14 mouse cellular contexts compared by ENCODE assay signal in the genomic region with DNA sequence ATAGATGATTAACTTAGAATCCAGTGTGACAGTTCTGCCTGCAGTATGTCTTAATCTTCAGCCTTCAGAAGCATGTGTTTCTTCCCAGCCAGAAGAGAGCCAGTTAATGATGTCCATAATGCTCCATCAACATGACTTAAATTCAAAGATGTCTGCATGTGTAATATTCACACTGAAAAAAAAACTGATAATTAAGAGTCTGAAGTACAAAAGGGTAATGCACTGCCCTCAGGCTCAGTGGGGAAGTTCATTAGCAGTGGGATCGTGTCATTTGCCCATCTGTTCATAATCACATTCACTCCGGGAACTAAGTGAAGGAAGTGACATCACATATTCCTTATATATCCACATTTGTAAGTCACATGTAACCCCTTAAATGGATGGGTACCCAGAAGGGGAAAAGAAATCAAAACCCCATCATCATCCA.
A peak's percentile ranks its signal among the peaks of the same experiment; 100 is the strongest.
DNase-seq lines count a peak whose midpoint lies in the region; ATAC-seq and TF ChIP-seq lines count a peak whose summit lies in the region.
"Had no signal": no experiment of that assay in that cellular context is flagged by ENCODE, and none has a peak within 500 bp of the region (broad histone marks: within the 10 kb centered on the region; RNA-seq: fewer than 3 reads in every experiment).

No protein-coding gene starts in this region.

- no peak for TF ChIP-seq CTCF in left cerebral cortex, adult 2 months (IDR thresholded peaks at IDR 0.05)

- H3K27me3 ChIP-seq in neural tube, embryonic 12.5 days (replicated peaks): no peaks in the 10 kb centered on the region
- no peaks in the 10 kb centered on the region for H3K27me3 ChIP-seq in neural tube, embryonic 15.5 days (replicated peaks)
- no peaks in the 10 kb centered on the region for H3K27me3 ChIP-seq in forebrain, embryonic 16.5 days (replicated peaks; ENCODE audit: control insufficient read depth, insufficient read depth, low read length)
- H3K27me3 ChIP-seq in midbrain, embryonic 13.5 days: no peaks in the 10 kb centered on the region
- H3K27me3 ChIP-seq: heart, embryonic 13.5 days; liver, embryonic 13.5 days had no signal

- no peak overlapping the region for H3K4me3 ChIP-seq in neural tube, embryonic 12.5 days
- no peak overlapping the region for H3K4me3 ChIP-seq in neural tube, embryonic 15.5 days (replicated peaks)
- no peak overlapping the region for H3K4me3 ChIP-seq in forebrain, embryonic 16.5 days (replicated peaks; ENCODE audit: low read length)
- H3K4me3 ChIP-seq in midbrain, embryonic 13.5 days (replicated peaks): no peak overlapping the region
- no peak overlapping the region for H3K4me3 ChIP-seq in left cerebral cortex, adult 2 months
- H3K4me3 ChIP-seq: heart, embryonic 13.5 days; liver, embryonic 13.5 days had no signal

- H3K9ac ChIP-seq in neural tube, embryonic 12.5 days: no peak overlapping the region
- no peak overlapping the region for H3K9ac ChIP-seq in neural tube, embryonic 15.5 days (replicated peaks)
- H3K9ac ChIP-seq in forebrain, embryonic 16.5 days (replicated peaks; ENCODE audit: low read depth, low read length): no peak overlapping the region
- H3K9ac ChIP-seq in midbrain, embryonic 13.5 days (replicated peaks): no peak overlapping the region
- H3K9ac ChIP-seq: heart, embryonic 13.5 days; liver, embryonic 13.5 days had no signal

- no peak for DNase-seq in kidney, postnatal 4 days
- DNase-seq in left cerebral cortex, adult 2 months (ENCODE audit: extremely low spot score in 1 of 2, low spot score in 2 of 2): no peak
- DNase-seq: cerebellum, adult 11-12 months; liver, embryonic 13.5 days; right cerebral cortex, postnatal 4 days had no signal

- H3K36me3 ChIP-seq in neural tube, embryonic 12.5 days: no peaks in the 10 kb centered on the region
- no peaks in the 10 kb centered on the region for H3K36me3 ChIP-seq in neural tube, embryonic 15.5 days
- H3K36me3 ChIP-seq in forebrain, embryonic 16.5 days (ENCODE audit: control insufficient read depth, insufficient read depth): no peaks in the 10 kb centered on the region
- no peaks in the 10 kb centered on the region for H3K36me3 ChIP-seq in midbrain, embryonic 13.5 days
- H3K36me3 ChIP-seq: heart, embryonic 13.5 days; liver, embryonic 13.5 days had no signal

- no peaks in the 10 kb centered on the region for H3K9me3 ChIP-seq in neural tube, embryonic 12.5 days
- H3K9me3 ChIP-seq in neural tube, embryonic 15.5 days (replicated peaks): no peaks in the 10 kb centered on the region
- no peaks in the 10 kb centered on the region for H3K9me3 ChIP-seq in forebrain, embryonic 16.5 days (ENCODE audit: control insufficient read depth, low read length)
- no peaks in the 10 kb centered on the region for H3K9me3 ChIP-seq in midbrain, embryonic 13.5 days
- H3K9me3 ChIP-seq: heart, embryonic 13.5 days; liver, embryonic 13.5 days had no signal

- intact Hi-C loops in left cerebral cortex, adult 2 months (cut with DNase I): no loop called here

- H3K4me1 ChIP-seq in neural tube, embryonic 12.5 days: no peaks in the 10 kb centered on the region
- 0 out of 2 replicates have a peak, but pooled peaks cover 3% of the 10 kb centered on the region for H3K4me1 ChIP-seq in neural tube, embryonic 15.5 days
- H3K4me1 ChIP-seq in forebrain, embryonic 16.5 days (replicated peaks; ENCODE audit: control insufficient read depth, insufficient read depth, low read length): peaks cover 6% of the 10 kb centered on the region; the same call in 1 of the 2 replicates
- peaks cover 10% of the 10 kb centered on the region for H3K4me1 ChIP-seq in midbrain, embryonic 13.5 days (replicated peaks)
- H3K4me1 ChIP-seq: heart, embryonic 13.5 days; liver, embryonic 13.5 days had no signal

- H3K4me2 ChIP-seq in neural tube, embryonic 12.5 days (replicated peaks): no peak overlapping the region
- H3K4me2 ChIP-seq in neural tube, embryonic 15.5 days: no peak overlapping the region
- no peak overlapping the region for H3K4me2 ChIP-seq in forebrain, embryonic 16.5 days (ENCODE audit: low read length)
- no peak overlapping the region for H3K4me2 ChIP-seq in midbrain, embryonic 13.5 days (replicated peaks)
- H3K4me2 ChIP-seq: heart, embryonic 13.5 days; liver, embryonic 13.5 days had no signal

- H3K27ac ChIP-seq in neural tube, embryonic 12.5 days: no peak overlapping the region
- H3K27ac ChIP-seq in neural tube, embryonic 15.5 days (replicated peaks): no peak overlapping the region
- no peak overlapping the region for H3K27ac ChIP-seq in forebrain, embryonic 16.5 days (ENCODE audit: low read length)
- H3K27ac ChIP-seq in midbrain, embryonic 13.5 days: no peak overlapping the region
- H3K27ac ChIP-seq in left cerebral cortex, adult 2 months: no peak overlapping the region
- H3K27ac ChIP-seq: heart, embryonic 13.5 days; kidney, postnatal 0 days; liver, embryonic 13.5 days had no signal

- peak; percentile 79 for ATAC-seq in neural tube, embryonic 12.5 days (ENCODE audit: low FRiP score, low read depth)
- ATAC-seq in neural tube, embryonic 15.5 days (ENCODE audit: low FRiP score): no peak
- peak; percentile 89 for ATAC-seq in forebrain, embryonic 16.5 days
- peak; percentile 90 for ATAC-seq in midbrain, embryonic 13.5 days
- ATAC-seq in erythroid progenitor cell, adult 5-6 weeks (replicated peaks; ENCODE audit: low FRiP score, poor library complexity, severe bottlenecking): no peak
- ATAC-seq: CD4-positive, CD25-positive, alpha-beta regulatory T cell, adult 4 months; lung, postnatal 0 days had no signal

- 39% methylated on average over 2 of the region's 2 CpGs for WGBS in neural tube, embryonic 12.5 days
- WGBS in neural tube, embryonic 15.5 days: 24% methylated on average over 2 of the region's 2 CpGs
- 7% methylated on average over 2 of the region's 2 CpGs for WGBS in forebrain, embryonic 16.5 days
- WGBS in midbrain, embryonic 13.5 days: 25% methylated on average over 2 of the region's 2 CpGs

Comparison
In these comparisons a context has a peak if more than half of its experiments do, and no peak if none do; other contexts are left out.
1. ATAC-seq: peak in neural tube, embryonic 12.5 days (single experiment), forebrain, embryonic 16.5 days (single experiment) and midbrain, embryonic 13.5 days (single experiment); none in neural tube, embryonic 15.5 days (single experiment) and erythroid progenitor cell, adult 5-6 weeks (single experiment).